Mouse (Mus musculus) CH12.LX (cell line): ENCODE data around the gene Dnah17. TPM values are rescaled to one million over a fixed set of nuclear protein-coding genes. Genes with fewer than 3 reads are reported as not detected.

ENCODE experiments used
- DNase-seq: peaks from one replicate; pipeline ENCODE4 v3.0.0-alpha.2; 2013; ENCODE audit errors: extremely low read depth
- H3K27ac ChIP-seq: 2 replicates; pipeline ENCODE4 v1.5.1; 2012; ENCODE audit warnings: low read depth, mild to moderate bottlenecking, control low read depth, moderate library complexity; ENCODE audit not compliant: insufficient read depth
- H3K27me3 ChIP-seq: replicated peaks from 2 replicates; pipeline ENCODE3; 2012; ENCODE audit warnings: inconsistent platforms
- H3K36me3 ChIP-seq, 2 experiments: replicated peaks in 1 of 2; 2 replicates each; pipeline versions ENCODE3 to v1.6.1; 2012; ENCODE audit warnings: inconsistent platforms in 1 of 2, low read length in 1 of 2, mild to moderate bottlenecking in 1 of 2, mixed read lengths in 1 of 2, moderate library complexity in 1 of 2; ENCODE audit not compliant: control insufficient read depth in 1 of 2, insufficient read depth in 1 of 2
- H3K4me1 ChIP-seq, 2 experiments: 2 replicates each; pipeline ENCODE4 v1.6.1; 2012; ENCODE audit warnings: inconsistent platforms in 1 of 2, moderate library complexity in 1 of 2; ENCODE audit not compliant: insufficient read depth in 2 of 2, control insufficient read depth in 1 of 2
- H3K4me2 ChIP-seq: 2 replicates; pipeline ENCODE4 v1.6.1; 2012; ENCODE audit warnings: low read depth, mild to moderate bottlenecking, control low read depth; ENCODE audit not compliant: poor library complexity, insufficient read depth, severe bottlenecking
- H3K4me3 ChIP-seq, 3 experiments: fragments of 150-350 bp in 1 of 3; sonication (generic) in 1 of 3; replicated peaks in 1 of 3; 2 replicates each; pipeline versions ENCODE3 to v1.5.1; 2011 to 2012; ENCODE audit warnings: low read depth in 2 of 3, low read length in 2 of 3, mild to moderate bottlenecking in 2 of 3, moderate library complexity in 2 of 3, control low read depth in 1 of 3, improper control_type of control experiment in 1 of 3, inconsistent platforms in 1 of 3, mixed read lengths in 1 of 3; ENCODE audit not compliant: poor library complexity in 1 of 3
- H3K79me2 ChIP-seq: replicated peaks from 2 replicates; pipeline ENCODE4 v1.6.1; 2012; ENCODE audit warnings: mild to moderate bottlenecking, moderate library complexity; ENCODE audit not compliant: control insufficient read depth, poor library complexity, insufficient read depth, severe bottlenecking; ENCODE audit errors: extremely low read depth
- H3K9ac ChIP-seq: 2 replicates; pipeline ENCODE4 v1.6.1; 2012; ENCODE audit warnings: low read depth, mild to moderate bottlenecking, control low read depth, moderate library complexity; ENCODE audit not compliant: insufficient read depth
- H3K9me3 ChIP-seq: replicated peaks from 2 replicates; pipeline ENCODE3; 2012; ENCODE audit warnings: low read length, inconsistent platforms, mixed read lengths
- BHLHE40 ChIP-seq: IDR thresholded peaks from 2 replicates; pipeline ENCODE4 v1.6.1; 2011; ENCODE audit warnings: mild to moderate bottlenecking, low read depth, low read length, improper control_type of control experiment
- CHD2 ChIP-seq: IDR thresholded peaks from 2 replicates; pipeline ENCODE4 v1.6.1; 2011; ENCODE audit warnings: low read length, improper control_type of control experiment
- CTCF ChIP-seq, 2 experiments: IDR thresholded peaks in 1 of 2; conservative IDR thresholded peaks in 1 of 2; 2 replicates each; pipeline ENCODE4 v1.5.1; 2011 to 2012; ENCODE audit warnings: low read depth in 2 of 2, low read length in 2 of 2, improper control_type of control experiment in 1 of 2, inconsistent platforms in 1 of 2, mild to moderate bottlenecking in 1 of 2, moderate library complexity in 1 of 2
- E2F4 ChIP-seq: IDR thresholded peaks from 2 replicates; pipeline ENCODE4 v1.6.1; 2011; ENCODE audit warnings: low read depth, low read length, improper control_type of control experiment; ENCODE audit not compliant: insufficient replicate concordance
- ELF1 ChIP-seq: IDR thresholded peaks from 2 replicates; pipeline ENCODE4 v1.6.1; 2014; ENCODE audit warnings: low read depth, mild to moderate bottlenecking, inconsistent platforms, low read length, improper control_type of control experiment
- EP300 ChIP-seq: IDR thresholded peaks from 2 replicates; pipeline ENCODE4 v1.6.1; 2011; ENCODE audit warnings: low read length, improper control_type of control experiment
- GABPA ChIP-seq: IDR thresholded peaks from 2 replicates; pipeline ENCODE4 v1.6.1; 2012; ENCODE audit warnings: low read depth, low read length, improper control_type of control experiment, inconsistent platforms; ENCODE audit not compliant: insufficient replicate concordance
- IRF4 ChIP-seq: IDR thresholded peaks from 2 replicates; pipeline ENCODE4 v1.6.1; 2014; ENCODE audit warnings: low read depth, mild to moderate bottlenecking, inconsistent platforms, low read length, improper control_type of control experiment
- JUN ChIP-seq: IDR thresholded peaks from 2 replicates; pipeline ENCODE4 v1.6.1; 2011; ENCODE audit warnings: low read depth, mild to moderate bottlenecking, low read length, improper control_type of control experiment, moderate library complexity; ENCODE audit not compliant: insufficient read depth
- JUND ChIP-seq: conservative IDR thresholded peaks from 2 replicates; pipeline ENCODE4 v1.6.1; 2011; ENCODE audit warnings: low read depth, low read length, improper control_type of control experiment
- MAFK ChIP-seq: IDR thresholded peaks from 2 replicates; pipeline ENCODE4 v1.6.1; 2011; ENCODE audit warnings: low read length, improper control_type of control experiment; ENCODE audit not compliant: insufficient replicate concordance
- MAX ChIP-seq: IDR thresholded peaks from 2 replicates; pipeline ENCODE4 v1.6.1; 2011; ENCODE audit warnings: low read length, improper control_type of control experiment
- MEF2A ChIP-seq: IDR thresholded peaks from 2 replicates; pipeline ENCODE4 v1.6.1; 2014; ENCODE audit warnings: low read depth, mild to moderate bottlenecking, inconsistent platforms, low read length, improper control_type of control experiment, borderline replicate concordance
- NELFE ChIP-seq: IDR thresholded peaks from 2 replicates; pipeline ENCODE4 v1.6.1; 2011; ENCODE audit warnings: low read depth, low read length, improper control_type of control experiment
- NRF1 ChIP-seq: IDR thresholded peaks from 2 replicates; pipeline ENCODE4 v1.6.1; 2014; ENCODE audit warnings: low read depth, mild to moderate bottlenecking, inconsistent platforms, low read length, improper control_type of control experiment, moderate library complexity
- POLR2AphosphoS2 ChIP-seq: IDR thresholded peaks from 2 replicates; pipeline ENCODE4 v1.6.1; 2011; ENCODE audit warnings: low read depth, low read length, improper control_type of control experiment
- RAD21 ChIP-seq: IDR thresholded peaks from 2 replicates; pipeline ENCODE4 v1.6.1; 2011; ENCODE audit warnings: low read depth, mild to moderate bottlenecking, low read length, improper control_type of control experiment, moderate library complexity
- TCF12 ChIP-seq: IDR thresholded peaks from 2 replicates; pipeline ENCODE4 v1.6.1; 2014; ENCODE audit warnings: low read depth, mild to moderate bottlenecking, inconsistent platforms, low read length, improper control_type of control experiment
- UBTF ChIP-seq: IDR thresholded peaks from 2 replicates; pipeline ENCODE4 v1.6.1; 2012; ENCODE audit warnings: low read depth, mild to moderate bottlenecking, inconsistent platforms, low read length, improper control_type of control experiment, moderate library complexity
- ZC3H11A ChIP-seq: IDR thresholded peaks from 2 replicates; pipeline ENCODE4 v1.6.1; 2012; ENCODE audit warnings: low read depth, mild to moderate bottlenecking, inconsistent platforms, low read length, improper control_type of control experiment
- ZKSCAN1 ChIP-seq: IDR thresholded peaks from 2 replicates; pipeline ENCODE4 v1.6.1; 2012; ENCODE audit warnings: low read depth, inconsistent platforms, low read length, improper control_type of control experiment, borderline replicate concordance
- ZNF384 ChIP-seq: IDR thresholded peaks from 2 replicates; pipeline ENCODE4 v1.6.1; 2012; ENCODE audit warnings: low read depth, low read length, improper control_type of control experiment, inconsistent platforms
- dilution Hi-C: fragments of 300-500 bp; cut with MboI; formaldehyde crosslinking; loops from 2 replicates; pipeline ENCODE4 v1.14.3; 2020; ENCODE audit warnings: low sequenced_read_pairs; ENCODE audit not compliant: extremely low pct_unique_long_range_greater_than_20kb, extremely low pct_ligation_motif_present
- in situ Hi-C: fragments of 300-500 bp; cut with MboI; formaldehyde crosslinking; loops from 3 replicates; pipeline ENCODE4 v1.14.3; 2019; ENCODE audit warnings: low sequenced_read_pairs, low pct_ligation_motif_present, low pct_unique_long_range_greater_than_20kb, mixed read lengths
- polyA plus RNA-seq: library from polyadenylated mRNA; unstranded; fragments of >175 nt; gene quantifications from 2 replicates; pipeline ENCODE4 v1.2.1, GENCODE M21; 2012; ENCODE audit warnings: low read depth; ENCODE audit not compliant: insufficient read length
- total RNA-seq, 2 experiments: library from RNA; depleted of rRNA; stranded (reverse); fragments of 300-350 nt in 1 of 2; fragments of >200 nt in 1 of 2; gene quantifications; 2 replicates each; pipeline ENCODE4 v1.2.3; 2012 to 2014

Dnah17 gene
- total and polyA plus RNA-seq, 3 experiments, result 0.08 to 0.23 TPM; not detected in 1

- TF ChIP-seq ZNF384 (no peak), GABPA (no peak), BHLHE40 (peak; percentile 64), JUND (no peak), E2F4 (no peak), NELFE (no peak), ZKSCAN1 (no peak)
Observed at GRCm38 (mm10) chr11:117976081-117976582, 154.3 kb downstream of the Dnah17 start (continued).

- Histone ChIP-seq H3K9ac (no peak overlapping the region), H3K4me2 (peak overlapping the region; percentile 44), H3K27me3 (peaks cover 64% of the 10 kb centered on the region), H3K36me3 (no peaks in the 10 kb centered on the region), H3K9me3 (peaks cover 6% of the 10 kb centered on the region), H3K4me1 (peaks cover 29 to 64% of the 10 kb centered on the region in 2 experiments), H3K27ac (no peak overlapping the region), H3K79me2 (no peaks in the 10 kb centered on the region), H3K4me3 (no peak overlapping the region)
- in situ Hi-C loops, result no loop called here
- DNase-seq, result no peak
- TF ChIP-seq E2F4, result no peak
- dilution Hi-C loops, result no loop called here
Observed at GRCm38 (mm10) chr11:117975211-117975967, 155.0 kb downstream of the Dnah17 start.

GRCm38 (mm10) chr11:117974327-117975125, 155.9 kb downstream of the Dnah17 start:
- no peaks in the 10 kb centered on the region for H3K79me2 ChIP-seq
- in situ Hi-C loops (no loop called here), dilution Hi-C loops (no loop called here)
- peaks cover 36 to 72% of the 10 kb centered on the region in 2 experiments for H3K4me1 ChIP-seq
- peaks cover 2% of the 10 kb centered on the region for H3K9me3 ChIP-seq
- no peaks in the 10 kb centered on the region for H3K36me3 ChIP-seq
- no peak for TF ChIP-seq MAX
- TF ChIP-seq TCF12, result no peak
- TF ChIP-seq NELFE, result no peak
- no peak for TF ChIP-seq BHLHE40
- no peak for TF ChIP-seq POLR2AphosphoS2
- TF ChIP-seq NRF1, result no peak
- TF ChIP-seq E2F4, result no peak
- TF ChIP-seq MAFK, result no peak
- TF ChIP-seq MEF2A, result no peak
- TF ChIP-seq CTCF (conservative IDR thresholded peaks at IDR 0.05 in 1 of 2, IDR thresholded peaks at IDR 0.05 in 1 of 2; ENCODE audit: low read depth in 2 of 2, low read length in 2 of 2), result no peak
- no peak for TF ChIP-seq CHD2
- TF ChIP-seq ZNF384, result no peak
- TF ChIP-seq UBTF, result no peak
- TF ChIP-seq EP300, result no peak
- no peak for TF ChIP-seq ELF1
- no peak for TF ChIP-seq JUN
- TF ChIP-seq ZC3H11A, result no peak
- no peak for TF ChIP-seq RAD21
- no peak for TF ChIP-seq IRF4
- H3K4me3 ChIP-seq, result no peak overlapping the region
- peaks cover 64% of the 10 kb centered on the region for H3K27me3 ChIP-seq
- DNase-seq, result no peak
- H3K9ac ChIP-seq, result no peak overlapping the region
- H3K27ac ChIP-seq, result no peak overlapping the region
- no peak overlapping the region for H3K4me2 ChIP-seq
